Mouse (Mus musculus) liver, adult 10 weeks (tissue): Measurements from ENCODE around the gene Slc30a6. TPM values are rescaled to one million over a fixed set of nuclear protein-coding genes. Genes with fewer than 3 reads are reported as not detected.

Source experiments
- polyA plus RNA-seq: library from polyadenylated mRNA; stranded (reverse); fragments of 350-450 nt; fragmentation: Illumina TruSeq; extraction: RNeasy Lipid Tissue Mini Kit (QIAGEN cat#74804); gene quantifications from one replicate; pipeline ENCODE4 v1.2.3, GENCODE M21; 2014; ENCODE audit warnings: low read depth, low replicate concordance

The Slc30a6 gene
- polyA plus RNA-seq: 10.6 TPM

DNA sequence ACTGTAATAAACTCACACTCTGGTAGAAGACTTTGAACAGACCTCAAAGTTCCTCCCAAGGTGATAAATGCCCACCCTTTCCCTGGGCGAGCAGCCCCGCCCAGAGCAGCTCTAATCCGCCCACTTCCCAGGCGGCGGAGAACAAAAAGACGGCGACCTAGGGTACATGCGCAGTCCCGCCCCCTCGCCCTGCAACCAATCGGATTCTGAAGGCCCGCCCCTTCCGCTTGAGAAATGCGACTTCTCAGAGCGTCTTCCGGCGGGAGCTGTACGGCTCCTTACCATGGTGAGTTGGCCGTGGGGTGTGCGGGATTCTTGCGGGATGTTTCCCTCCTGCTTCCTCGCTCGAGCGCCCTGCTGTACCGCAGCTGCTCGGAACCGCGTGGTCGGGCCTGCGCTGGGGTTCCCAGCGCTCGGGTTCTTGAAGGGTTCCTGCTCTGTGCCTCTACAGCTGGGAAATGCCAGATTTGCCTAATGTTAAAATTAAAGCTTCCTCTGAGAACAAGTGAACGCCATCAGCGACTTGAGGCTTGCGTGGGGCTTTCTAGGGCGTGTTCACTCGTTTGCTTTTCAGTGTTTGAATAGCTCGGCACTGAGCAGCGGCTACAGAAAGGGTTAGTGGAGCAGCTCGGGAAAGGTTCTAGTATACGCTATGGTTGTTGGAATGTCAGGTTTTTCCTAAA is at the start of gene Slc30a6:
Gene Slc30a6 (plus strand): TSS at position 226 of the 683 bp plus-strand sequence.

DNA sequence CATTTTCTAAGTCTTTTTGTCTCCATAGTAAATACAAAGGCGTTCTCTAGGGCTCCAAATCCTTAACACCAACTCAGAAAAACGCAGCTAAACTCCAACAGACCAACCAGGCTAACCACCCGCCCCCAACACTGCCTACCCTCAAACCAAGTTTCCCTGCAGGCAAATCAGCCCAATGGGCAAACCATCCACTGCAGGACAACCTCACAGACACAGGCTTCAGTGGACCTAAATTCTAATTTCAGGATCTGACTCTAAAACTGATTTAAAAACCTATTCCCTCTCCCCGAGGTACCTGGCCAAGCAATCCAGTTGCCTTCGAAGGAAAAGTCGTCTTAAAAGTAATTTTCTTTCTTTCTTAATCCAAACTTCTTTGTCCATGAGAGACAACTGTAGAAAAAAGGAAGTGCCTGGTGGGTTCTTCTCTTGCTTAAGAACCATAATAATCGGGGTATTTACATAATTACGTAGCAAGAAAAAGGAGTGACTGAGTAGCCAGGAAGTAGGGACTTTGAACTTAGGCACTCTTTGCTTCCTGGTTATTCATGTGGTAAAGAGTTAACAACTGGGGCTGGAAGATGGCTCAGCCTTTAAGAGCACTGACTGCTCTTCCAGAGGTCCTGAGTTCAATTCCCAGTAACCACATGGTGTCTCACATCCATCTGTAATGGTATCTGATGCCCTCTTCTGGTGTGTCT is 63.5 kb downstream of the Slc30a6 start, which contains the start of gene Nlrc4:
Gene Nlrc4 (minus strand): TSS at position 432 of the 698 bp plus-strand sequence.

Other genes starting within 250 kb of the Slc30a6 start
- gene Memo1, start 100.1 kb upstream of the Slc30a6 start, polyA plus RNA-seq: 72.4 TPM
- 68.2 TPM for gene Dpy30, start 71.7 kb upstream of the Slc30a6 start, polyA plus RNA-seq
- gene Spast, start 56.6 kb upstream of the Slc30a6 start, polyA plus RNA-seq: 27.9 TPM
- 0.19 TPM for gene Nlrc4, start 63.5 kb downstream of the Slc30a6 start, polyA plus RNA-seq
- 135 TPM for gene Yipf4, start 93.9 kb downstream of the Slc30a6 start, polyA plus RNA-seq
- 74.7 TPM for gene Birc6, start 132.7 kb downstream of the Slc30a6 start, polyA plus RNA-seq